Mouse (Mus musculus) kidney, embryonic 14.5 days (tissue): ENCODE data around the gene Zfp574. TPM values are rescaled to one million over a fixed set of nuclear protein-coding genes. Genes with fewer than 3 reads are reported as not detected.

Experiments used
- ATAC-seq: fragments of 200-750 bp; cut with Nextera tagmentation; 2 replicates; pipeline ENCODE4 v1.8.0; 2017; ENCODE audit warnings: moderate number of reproducible peaks, mild to moderate bottlenecking, moderate TSS enrichment, moderate library complexity; ENCODE audit not compliant: low FRiP score, low TSS enrichment
- H3K27ac ChIP-seq: fragments of 300-500 bp; sonication (generic); 2 replicates; pipeline ENCODE4 v1.5.1; 2014; ENCODE audit warnings: low read depth, mild to moderate bottlenecking, low read length, moderate library complexity, mixed read lengths
- H3K27me3 ChIP-seq: fragments of 300-500 bp; sonication (generic); 2 replicates; pipeline ENCODE4 v1.6.1; 2014; ENCODE audit warnings: mild to moderate bottlenecking, low read length; ENCODE audit not compliant: control insufficient read depth, insufficient read depth
- H3K36me3 ChIP-seq: fragments of 300-500 bp; sonication (generic); 2 replicates; pipeline ENCODE4 v1.6.1; 2014; ENCODE audit warnings: low read length, mixed read lengths; ENCODE audit not compliant: control insufficient read depth, insufficient read depth
- H3K4me1 ChIP-seq: fragments of 300-500 bp; sonication (generic); 2 replicates; pipeline ENCODE4 v1.6.1; 2014; ENCODE audit warnings: low read length, mixed read lengths; ENCODE audit not compliant: control insufficient read depth, insufficient read depth
- H3K4me2 ChIP-seq: fragments of 300-500 bp; sonication (generic); replicated peaks from 2 replicates; pipeline ENCODE4 v1.6.1; 2014; ENCODE audit warnings: low read depth, mild to moderate bottlenecking, low read length
- H3K4me3 ChIP-seq: fragments of 300-500 bp; sonication (generic); 2 replicates; pipeline ENCODE4 v1.5.1; 2014; ENCODE audit warnings: mild to moderate bottlenecking, low read length
- H3K9ac ChIP-seq: fragments of 300-500 bp; sonication (generic); 2 replicates; pipeline ENCODE4 v1.6.1; 2014; ENCODE audit warnings: low read depth, mild to moderate bottlenecking, low read length, moderate library complexity
- H3K9me3 ChIP-seq: fragments of 300-500 bp; sonication (generic); 2 replicates; pipeline ENCODE4 v1.6.1; 2016; ENCODE audit warnings: low read length; ENCODE audit not compliant: control insufficient read depth
- WGBS: fragments of 180-500 bp; shearing (Covaris S2); extraction: QIAGEN DNeasy Blood & Tissue Kit; methylation state at CpG from one replicate; pipeline ENCODE4 v1.1.7; 2014; 5-methylcytosine and 5-hydroxymethylcytosine counted together
- polyA plus RNA-seq: library from polyadenylated mRNA; unstranded; fragments of >200 nt; fragmentation: Nextera tagmentation; extraction: Ambion mirVana; gene quantifications from 2 replicates; pipeline ENCODE4 v1.2.1, GENCODE M21; 2014

Zfp574 gene
- polyA plus RNA-seq, 1 experiment from 2014 or later: 33.4 TPM

- ATAC-seq: no peak
- Histone ChIP-seq H3K27ac (no peak overlapping the region), H3K27me3 (no peaks in the 10 kb centered on the region), H3K4me1 (peaks cover 12% of the 10 kb centered on the region; the same call in 1 of the 2 replicates), H3K9ac (no peak overlapping the region), H3K36me3 (peaks cover 8% of the 10 kb centered on the region; the same call in 1 of the 2 replicates), H3K9me3 (no peaks in the 10 kb centered on the region), H3K4me2 (no peak overlapping the region), H3K4me3 (no peak overlapping the region)
- 28% methylated on average over 10 of the region's 10 CpGs for WGBS
Measured at GRCm38 (mm10) chr7:25089875-25090274, 17.5 kb downstream of the Zfp574 start.

GRCm38 (mm10) chr7:25098169-25098568 is 25.8 kb downstream of the Zfp574 start:
- no peak overlapping the region for H3K4me3 ChIP-seq
- no peaks in the 10 kb centered on the region for H3K27me3 ChIP-seq
- H3K9ac ChIP-seq: no peak overlapping the region
- no peaks in the 10 kb centered on the region for H3K36me3 ChIP-seq
- H3K27ac ChIP-seq: no peak overlapping the region
- WGBS: 75% methylated on average over 3 of the region's 3 CpGs
- no peaks in the 10 kb centered on the region for H3K9me3 ChIP-seq
- no peaks in the 10 kb centered on the region for H3K4me1 ChIP-seq
- no peak for ATAC-seq
- H3K4me2 ChIP-seq: no peak overlapping the region

- Histone ChIP-seq H3K4me3 (no peak overlapping the region), H3K4me1 (no peaks in the 10 kb centered on the region), H3K9ac (no peak overlapping the region), H3K4me2 (no peak overlapping the region), H3K27ac (no peak overlapping the region), H3K27me3 (no peaks in the 10 kb centered on the region), H3K36me3 (no peaks in the 10 kb centered on the region), H3K9me3 (no peaks in the 10 kb centered on the region)
- WGBS: 41% methylated on average over 4 of the region's 4 CpGs
- ATAC-seq: no peak
Measured at GRCm38 (mm10) chr7:25099581-25099980, 27.2 kb downstream of the Zfp574 start.

GRCm38 (mm10) chr7:25105411-25106160 is 33.2 kb downstream of the Zfp574 start:
- WGBS: 22% methylated on average over 17 of the region's 17 CpGs
- H3K27ac ChIP-seq: no peak overlapping the region

GRCm38 (mm10) chr7:25106790-25107502 is 34.6 kb downstream of the Zfp574 start:
- Histone ChIP-seq H3K27ac (no peak overlapping the region), H3K9ac (no peak overlapping the region), H3K4me3 (no peak overlapping the region), H3K4me1 (no peaks in the 10 kb centered on the region), H3K36me3 (no peaks in the 10 kb centered on the region), H3K27me3 (no peaks in the 10 kb centered on the region), H3K9me3 (no peaks in the 10 kb centered on the region), H3K4me2 (no peak overlapping the region)
- ATAC-seq: no peak
- 43% methylated on average over 16 of the region's 17 CpGs for WGBS

More at GRCm38 (mm10) chr7:25105411-25106160, 33.2 kb downstream of the Zfp574 start:
- Histone ChIP-seq H3K4me1 (no peaks in the 10 kb centered on the region), H3K9ac (no peak overlapping the region), H3K4me2 (no peak overlapping the region), H3K9me3 (no peaks in the 10 kb centered on the region), H3K4me3 (no peak overlapping the region), H3K27me3 (no peaks in the 10 kb centered on the region), H3K36me3 (no peaks in the 10 kb centered on the region)
- ATAC-seq: no peak

- no peak overlapping the region for H3K4me3 ChIP-seq
- H3K36me3 ChIP-seq: no peaks in the 10 kb centered on the region
- no peak overlapping the region for H3K27ac ChIP-seq
- H3K27me3 ChIP-seq: no peaks in the 10 kb centered on the region
- H3K9me3 ChIP-seq: no peaks in the 10 kb centered on the region
- ATAC-seq: no peak
- no peaks in the 10 kb centered on the region for H3K4me1 ChIP-seq
- H3K4me2 ChIP-seq: no peak overlapping the region
- 78% methylated on average over 12 of the region's 12 CpGs for WGBS
- H3K9ac ChIP-seq: no peak overlapping the region
Measured at GRCm38 (mm10) chr7:25109355-25109754, 37.0 kb downstream of the Zfp574 start.

- no peak overlapping the region for H3K27ac ChIP-seq
- H3K4me1 ChIP-seq: no peaks in the 10 kb centered on the region
- no peak overlapping the region for H3K9ac ChIP-seq
- H3K4me2 ChIP-seq: no peak overlapping the region
- ATAC-seq: no peak
- 91% methylated on average over 9 of the region's 9 CpGs for WGBS
- no peaks in the 10 kb centered on the region for H3K9me3 ChIP-seq
- no peak overlapping the region for H3K4me3 ChIP-seq
- H3K27me3 ChIP-seq: no peaks in the 10 kb centered on the region
- H3K36me3 ChIP-seq: no peaks in the 10 kb centered on the region
Measured at GRCm38 (mm10) chr7:25110336-25110735, 38.0 kb downstream of the Zfp574 start.

GRCm38 (mm10) chr7:25112178-25112955 is 40.0 kb downstream of the Zfp574 start:
- Histone ChIP-seq H3K27ac (no peak overlapping the region), H3K27me3 (no peaks in the 10 kb centered on the region), H3K9ac (no peak overlapping the region), H3K4me3 (no peak overlapping the region), H3K9me3 (no peaks in the 10 kb centered on the region), H3K36me3 (no peaks in the 10 kb centered on the region), H3K4me2 (no peak overlapping the region), H3K4me1 (no peaks in the 10 kb centered on the region)
- no peak for ATAC-seq
- WGBS: 82% methylated on average over 17 of the region's 17 CpGs
